Mouse (Mus musculus): ENCODE results near the gene Gm20388. TPM values are rescaled to one million over a fixed set of nuclear protein-coding genes. Genes with fewer than 3 reads are reported as not detected.

Gm20388 gene
- polyA plus RNA-seq, 1 experiment from 2014 or later: not detected

GRCm38 (mm10) chr8:120487377-120487728, 576.7 kb downstream of the Gm20388 start:
- ATAC-seq (ENCODE audit: low FRiP score): peak; percentile 50
- peak overlapping the region; percentile 96 for H3K4me2 ChIP-seq
- H3K9me3 ChIP-seq (ENCODE audit: control insufficient read depth, low read length): no peaks in the 10 kb centered on the region
- peaks cover 18% of the 10 kb centered on the region for H3K27me3 ChIP-seq (ENCODE audit: control insufficient read depth, insufficient read depth, low read length)
- H3K4me3 ChIP-seq (ENCODE audit: low read depth, low read length): peak overlapping the region; percentile 85
- DNase-seq (ENCODE audit: low spot score, missing footprints): no peak
- H3K36me3 ChIP-seq (ENCODE audit: control insufficient read depth, insufficient read depth, low read length): no peaks in the 10 kb centered on the region
- peaks cover 58% of the 10 kb centered on the region for H3K4me1 ChIP-seq (ENCODE audit: control insufficient read depth, insufficient read depth, low read length)
- WGBS: 0% methylated on average over 13 of the region's 34 CpGs
- H3K9ac ChIP-seq (ENCODE audit: low read length): peak overlapping the region; percentile 98
- H3K27ac ChIP-seq (ENCODE audit: low read depth, low read length): peak overlapping the region; percentile 100

- WGBS: under 1% methylated on average over 52 of the region's 55 CpGs
- ATAC-seq (ENCODE audit: low FRiP score) (peak; percentile 61), DNase-seq (ENCODE audit: low spot score, missing footprints) (peak; percentile 98)
- Histone ChIP-seq H3K4me3 (ENCODE audit: low read depth, low read length) (peak overlapping the region; percentile 85), H3K9me3 (ENCODE audit: control insufficient read depth, low read length) (no peaks in the 10 kb centered on the region), H3K36me3 (ENCODE audit: control insufficient read depth, insufficient read depth, low read length) (no peaks in the 10 kb centered on the region), H3K27me3 (ENCODE audit: control insufficient read depth, insufficient read depth, low read length) (peaks cover 22% of the 10 kb centered on the region), H3K27ac (ENCODE audit: low read depth, low read length) (peak overlapping the region; percentile 100), H3K4me1 (ENCODE audit: control insufficient read depth, insufficient read depth, low read length) (peaks cover 64% of the 10 kb centered on the region), H3K9ac (ENCODE audit: low read length) (peak overlapping the region; percentile 98), H3K4me2 (peak overlapping the region; percentile 96)
These were observed 577.3 kb downstream of the Gm20388 start for GRCm38 (mm10) chr8:120487729-120488510.

- Histone ChIP-seq H3K4me2 (peak overlapping the region; percentile 96), H3K9me3 (ENCODE audit: control insufficient read depth, low read length) (no peaks in the 10 kb centered on the region), H3K4me1 (ENCODE audit: control insufficient read depth, insufficient read depth, low read length) (peaks cover 71% of the 10 kb centered on the region), H3K4me3 (ENCODE audit: low read depth, low read length) (peak overlapping the region; percentile 85), H3K27me3 (ENCODE audit: control insufficient read depth, insufficient read depth, low read length) (peaks cover 26% of the 10 kb centered on the region), H3K27ac (ENCODE audit: low read depth, low read length) (peak overlapping the region; percentile 100), H3K36me3 (ENCODE audit: control insufficient read depth, insufficient read depth, low read length) (no peaks in the 10 kb centered on the region), H3K9ac (ENCODE audit: low read length) (peak overlapping the region; percentile 98)
- ATAC-seq (ENCODE audit: low FRiP score): peak; percentile 4; the same call in 1 of the 2 replicates
- no peak for DNase-seq (ENCODE audit: low spot score, missing footprints)
- under 1% methylated on average over 25 of the region's 25 CpGs for WGBS
These were observed 578.0 kb downstream of the Gm20388 start for GRCm38 (mm10) chr8:120488636-120489131.

- Histone ChIP-seq H3K4me2 (peak overlapping the region; percentile 96), H3K4me1 (ENCODE audit: control insufficient read depth, insufficient read depth, low read length) (peaks cover 74% of the 10 kb centered on the region), H3K27ac (ENCODE audit: low read depth, low read length) (peak overlapping the region; percentile 100), H3K9ac (ENCODE audit: low read length) (peak overlapping the region; percentile 98), H3K4me3 (ENCODE audit: low read depth, low read length) (peak overlapping the region; percentile 85), H3K27me3 (ENCODE audit: control insufficient read depth, insufficient read depth, low read length) (peaks cover 28% of the 10 kb centered on the region), H3K9me3 (ENCODE audit: control insufficient read depth, low read length) (no peaks in the 10 kb centered on the region), H3K36me3 (ENCODE audit: control insufficient read depth, insufficient read depth, low read length) (no peaks in the 10 kb centered on the region)
- DNase-seq (ENCODE audit: low spot score, missing footprints) (peak; percentile 93), ATAC-seq (ENCODE audit: low FRiP score) (no peak)
- under 1% methylated on average over 72 of the region's 73 CpGs for WGBS
These were observed 578.6 kb downstream of the Gm20388 start for GRCm38 (mm10) chr8:120489142-120489754.

GRCm38 (mm10) chr8:120489771-120490281, 579.2 kb downstream of the Gm20388 start:
- WGBS: 2% methylated on average over 15 of the region's 15 CpGs

GRCm38 (mm10) chr8:120490354-120491141, 579.9 kb downstream of the Gm20388 start:
- ATAC-seq (ENCODE audit: low FRiP score): no peak

More at GRCm38 (mm10) chr8:120489771-120490281, 579.2 kb downstream of the Gm20388 start:
- Histone ChIP-seq H3K36me3 (ENCODE audit: control insufficient read depth, insufficient read depth, low read length) (no peaks in the 10 kb centered on the region), H3K4me1 (ENCODE audit: control insufficient read depth, insufficient read depth, low read length) (peaks cover 75% of the 10 kb centered on the region), H3K27me3 (ENCODE audit: control insufficient read depth, insufficient read depth, low read length) (peaks cover 28% of the 10 kb centered on the region), H3K27ac (ENCODE audit: low read depth, low read length) (peak overlapping the region; percentile 100), H3K9me3 (ENCODE audit: control insufficient read depth, low read length) (no peaks in the 10 kb centered on the region), H3K9ac (ENCODE audit: low read length) (peak overlapping the region; percentile 98), H3K4me2 (peak overlapping the region; percentile 96), H3K4me3 (ENCODE audit: low read depth, low read length) (peak overlapping the region; percentile 85)
- ATAC-seq (ENCODE audit: low FRiP score): no peak
- DNase-seq (ENCODE audit: low spot score, missing footprints): peak; percentile 93

GRCm38 (mm10) chr8:120491166-120491793, 580.6 kb downstream of the Gm20388 start:
- H3K27me3 ChIP-seq (ENCODE audit: control insufficient read depth, insufficient read depth, low read length): peaks cover 33% of the 10 kb centered on the region
- peak overlapping the region; percentile 98 for H3K9ac ChIP-seq (ENCODE audit: low read length)

More at GRCm38 (mm10) chr8:120490354-120491141, 579.9 kb downstream of the Gm20388 start:
- peaks cover 74% of the 10 kb centered on the region for H3K4me1 ChIP-seq (ENCODE audit: control insufficient read depth, insufficient read depth, low read length)
- 19% methylated on average over 12 of the region's 12 CpGs for WGBS
- peaks cover 28% of the 10 kb centered on the region for H3K27me3 ChIP-seq (ENCODE audit: control insufficient read depth, insufficient read depth, low read length)
- DNase-seq (ENCODE audit: low spot score, missing footprints): peak; percentile 84
- no peaks in the 10 kb centered on the region for H3K9me3 ChIP-seq (ENCODE audit: control insufficient read depth, low read length)
- peak overlapping the region; percentile 96 for H3K4me2 ChIP-seq
- no peaks in the 10 kb centered on the region for H3K36me3 ChIP-seq (ENCODE audit: control insufficient read depth, insufficient read depth, low read length)
- peak overlapping the region; percentile 98 for H3K9ac ChIP-seq (ENCODE audit: low read length)
- peak overlapping the region; percentile 85 for H3K4me3 ChIP-seq (ENCODE audit: low read depth, low read length)
- H3K27ac ChIP-seq (ENCODE audit: low read depth, low read length): peak overlapping the region; percentile 44; the same call in 1 of the 2 replicates

GRCm38 (mm10) chr8:120492193-120492880, 581.7 kb downstream of the Gm20388 start:
- Histone ChIP-seq H3K27ac (ENCODE audit: low read depth, low read length) (peak overlapping the region; percentile 3; the same call in 1 of the 2 replicates), H3K9ac (ENCODE audit: low read length) (0 out of 2 replicates have a peak overlapping the region, but pooled peaks have one; percentile 43), H3K4me2 (peak overlapping the region; percentile 96), H3K9me3 (ENCODE audit: control insufficient read depth, low read length) (no peaks in the 10 kb centered on the region), H3K4me1 (ENCODE audit: control insufficient read depth, insufficient read depth, low read length) (peaks cover 71% of the 10 kb centered on the region), H3K27me3 (ENCODE audit: control insufficient read depth, insufficient read depth, low read length) (peaks cover 35% of the 10 kb centered on the region), H3K36me3 (ENCODE audit: control insufficient read depth, insufficient read depth, low read length) (no peaks in the 10 kb centered on the region), H3K4me3 (ENCODE audit: low read depth, low read length) (peak overlapping the region; percentile 85)
- no peak for ATAC-seq (ENCODE audit: low FRiP score)
- WGBS: 48% methylated on average over 14 of the region's 14 CpGs
- no peak for DNase-seq (ENCODE audit: low spot score, missing footprints)

More at GRCm38 (mm10) chr8:120491166-120491793, 580.6 kb downstream of the Gm20388 start:
- H3K4me1 ChIP-seq (ENCODE audit: control insufficient read depth, insufficient read depth, low read length): peaks cover 69% of the 10 kb centered on the region
- no peaks in the 10 kb centered on the region for H3K36me3 ChIP-seq (ENCODE audit: control insufficient read depth, insufficient read depth, low read length)
- H3K27ac ChIP-seq (ENCODE audit: low read depth, low read length): no peak overlapping the region
- H3K4me3 ChIP-seq (ENCODE audit: low read depth, low read length): peak overlapping the region; percentile 85
- ATAC-seq (ENCODE audit: low FRiP score) (no peak), DNase-seq (ENCODE audit: low spot score, missing footprints) (peak; percentile 82)
- peak overlapping the region; percentile 96 for H3K4me2 ChIP-seq
- WGBS: 65% methylated on average over 5 of the region's 5 CpGs
- H3K9me3 ChIP-seq (ENCODE audit: control insufficient read depth, low read length): no peaks in the 10 kb centered on the region

All from midbrain, embryonic 11.5 days (tissue).